Mouse (Mus musculus): ENCODE results near the gene Vat1.

DNA sequence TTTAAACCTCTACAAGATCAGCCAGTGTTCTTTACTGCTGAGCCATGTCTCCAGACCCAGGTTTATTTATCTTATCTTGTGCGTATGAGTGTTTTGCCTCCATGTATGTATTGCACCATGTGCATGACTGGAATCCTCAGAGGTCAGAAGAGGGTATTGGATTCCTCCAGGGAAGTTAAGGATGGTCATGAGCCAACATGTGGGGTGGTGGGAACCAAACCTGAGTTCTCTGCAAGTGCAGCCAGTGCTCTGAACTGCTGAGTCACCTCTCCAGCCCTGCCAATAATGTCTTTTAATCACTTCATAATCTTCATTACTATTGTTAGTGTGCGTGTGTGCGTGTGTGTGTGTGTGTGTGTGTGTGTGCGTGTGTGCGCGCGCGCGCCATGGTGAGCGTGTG lies 14.5 kb downstream of the Vat1 start:
- no peak for TF ChIP-seq GATA1 (IDR thresholded peaks at IDR 0.05; ENCODE audit: low read length)
- TF ChIP-seq TAL1 (IDR thresholded peaks at IDR 0.05; ENCODE audit: low read length), result no peak
